Mouse (Mus musculus) lung, postnatal 14 days (tissue): ENCODE measurements at regions not wholly inside any gene's neighbourhood (a gene's known extent, or its start where the extent isn't known, plus 50 kb on each side); places are given as distances from the start of the nearest gene placed in this dataset.
"Not testable (repeated sequence)": the region's sequence is repeated elsewhere in the genome, so short reads cannot be mapped to it uniquely, and the experiment has no call there.

Source experiments
- DNase-seq: peaks from one replicate; pipeline ENCODE4 v3.0.0; 2021

- DNase-seq, result not testable (repeated sequence)
Observed at GRCm38 (mm10) chr19:9338971-9339370, 203.5 kb upstream of the Asrgl1 start.

DNA sequence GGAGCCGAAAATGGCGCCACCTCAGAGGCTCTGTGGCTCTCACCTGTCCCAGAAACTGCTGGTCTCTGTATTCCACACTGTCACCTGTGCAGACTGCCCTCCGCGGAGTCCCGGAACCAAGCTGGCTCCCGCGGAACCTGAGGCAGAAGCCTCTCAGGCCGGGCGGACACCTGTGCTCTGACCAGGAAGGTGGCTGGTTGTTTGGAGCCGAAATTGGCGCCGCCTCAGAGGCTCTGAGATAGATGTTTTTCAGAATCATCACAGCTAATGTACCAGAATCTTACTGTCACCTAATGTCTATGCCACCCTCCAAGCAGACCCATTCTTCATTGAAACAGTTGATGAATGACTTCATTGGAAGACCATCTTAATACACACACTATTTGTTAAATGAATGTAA, 202.0 kb upstream of the Asrgl1 start:
- DNase-seq, result not testable (repeated sequence)

DNA sequence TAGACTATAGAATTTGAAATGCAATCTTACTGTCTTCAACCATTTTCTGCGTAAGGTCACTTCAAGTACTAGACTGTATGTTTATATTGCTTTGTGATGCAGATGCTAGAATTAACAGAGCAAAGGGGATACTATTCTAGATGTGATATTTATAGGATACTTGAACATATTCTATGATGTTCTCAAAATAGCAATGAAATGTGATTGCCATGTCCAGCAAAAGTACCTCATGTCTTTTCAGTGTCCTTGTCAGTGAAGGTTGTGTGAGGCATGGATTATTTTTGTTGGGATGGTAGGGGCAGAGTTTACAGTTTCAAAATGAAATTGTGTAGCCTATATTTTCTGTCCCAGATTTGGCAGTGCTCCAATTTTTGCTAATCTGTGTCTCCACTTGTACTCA, 182.5 kb upstream of the Asrgl1 start:
- not testable (repeated sequence) for DNase-seq

DNA sequence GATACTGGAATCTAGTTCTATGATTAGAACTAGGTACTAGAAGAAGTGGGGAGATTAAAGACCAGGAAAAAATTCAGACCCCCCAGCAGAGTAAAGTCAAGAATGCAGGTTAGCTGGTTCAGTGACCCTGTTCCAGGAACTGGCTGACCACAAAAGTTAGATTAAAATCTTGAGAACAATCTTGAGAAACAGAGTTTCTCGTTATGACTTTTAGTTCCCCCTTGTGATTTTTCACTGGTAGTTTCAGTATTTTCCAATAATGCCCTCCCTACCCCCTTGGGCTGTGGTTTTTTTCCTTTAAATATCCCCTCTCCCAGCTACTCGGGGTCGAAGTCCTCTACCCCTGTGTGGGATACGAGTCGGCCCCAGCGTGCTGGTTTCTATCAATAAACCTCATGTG, 180.7 kb upstream of the Asrgl1 start:
- DNase-seq, result not testable (repeated sequence)

GRCm38 (mm10) chr19:9283176-9283575, 147.7 kb upstream of the Asrgl1 start:
- peak; percentile 13 for DNase-seq

DNA sequence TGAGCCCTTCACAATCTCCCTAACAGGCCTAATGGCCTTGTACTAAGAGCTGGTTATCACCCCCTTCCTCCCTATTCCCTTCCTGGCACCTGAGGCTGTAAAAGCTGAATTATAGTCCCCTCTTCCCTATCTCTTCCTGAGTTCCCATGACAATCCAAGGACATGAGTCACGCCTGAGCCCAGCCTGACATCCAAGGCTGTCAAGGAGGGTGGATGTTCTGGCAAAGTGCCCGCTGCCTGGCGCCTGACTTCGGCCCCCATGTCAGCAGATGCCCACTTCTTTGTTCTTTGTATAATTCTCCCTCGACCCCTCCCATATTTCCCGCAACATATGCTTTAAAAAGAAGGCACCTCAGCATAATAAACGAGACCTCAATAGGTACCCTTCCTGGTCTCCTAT, 99.2 kb upstream of the Asrgl1 start:
- DNase-seq, result not testable (repeated sequence)
